Mouse (Mus musculus): ENCODE results near the gene Zfp120.
"Not testable (repeated sequence)": the region's sequence is repeated elsewhere in the genome, so short reads cannot be mapped to it uniquely, and the experiment has no call there.

Zfp120 gene

GRCm38 (mm10) chr2:150136435-150136897, at the start of gene Zfp120:
TSS of gene Zfp120 (minus strand) at chr2:150136708.
- DNase-seq (ENCODE audit: low read depth): peak; percentile 95

- DNase-seq (ENCODE audit: low read depth): peak; percentile 63
Observed at GRCm38 (mm10) chr2:150181570-150181999, 45.1 kb upstream of the Zfp120 start, which contains the start of gene Gm14139. TSS of gene Gm14139 (plus strand) at chr2:150181755.

- DNase-seq (ENCODE audit: low read depth): peak; percentile 60
Observed at GRCm38 (mm10) chr2:150181046-150181445, 44.5 kb upstream of the Zfp120 start.

- not testable (repeated sequence) for DNase-seq (ENCODE audit: low read depth)
Observed at GRCm38 (mm10) chr2:150179579-150179978, 43.1 kb upstream of the Zfp120 start, which contains the start of gene Gm10770. TSS of gene Gm10770 (minus strand) at chr2:150179679.

- DNase-seq (ENCODE audit: low read depth): no peak
Observed at GRCm38 (mm10) chr2:150173833-150174232, 37.3 kb upstream of the Zfp120 start.

- no peak for DNase-seq (ENCODE audit: low read depth)
Observed at GRCm38 (mm10) chr2:150166703-150167102, 30.2 kb upstream of the Zfp120 start.

GRCm38 (mm10) chr2:150132773-150133172, 3.7 kb downstream of the Zfp120 start:
- DNase-seq (ENCODE audit: low read depth): no peak

GRCm38 (mm10) chr2:150132002-150132401, 4.5 kb downstream of the Zfp120 start:
- peak; percentile 6 for DNase-seq (ENCODE audit: low read depth)

GRCm38 (mm10) chr2:150111247-150111912, 25.1 kb downstream of the Zfp120 start:
- no peak for DNase-seq (ENCODE audit: low read depth)

GRCm38 (mm10) chr2:150099618-150100017, 36.9 kb downstream of the Zfp120 start:
- peak; percentile 76 for DNase-seq (ENCODE audit: low read depth)
